Mouse (Mus musculus) C2C12 (cell line): ENCODE measurements around the gene Whamm. TPM values are rescaled to one million over a fixed set of nuclear protein-coding genes. Genes with fewer than 3 reads are reported as not detected.

ENCODE experiments used
- H3K27me3 ChIP-seq: one replicate; pipeline ENCODE4 v1.6.1; 2011; ENCODE audit not compliant: control insufficient read depth, insufficient read depth, insufficient read length
- H3K36me3 ChIP-seq: one replicate; pipeline ENCODE4 v1.6.1; 2011; ENCODE audit not compliant: control insufficient read depth, insufficient read depth
- H3K4me3 ChIP-seq: one replicate; pipeline ENCODE4 v1.5.1; 2011; ENCODE audit warnings: mild to moderate bottlenecking, control low read depth; ENCODE audit not compliant: poor library complexity, insufficient read depth, severe bottlenecking
- H3K79me2 ChIP-seq: one replicate; pipeline ENCODE4 v1.6.1; 2011; ENCODE audit not compliant: control insufficient read depth, insufficient read depth
- H3K79me3 ChIP-seq: one replicate; pipeline ENCODE4 v1.6.1; 2011; ENCODE audit warnings: low read depth, control low read depth
- H3ac ChIP-seq: one replicate; pipeline ENCODE3; 2011; ENCODE audit warnings: low read depth; ENCODE audit not compliant: control insufficient read depth, insufficient read length
- CEBPB ChIP-seq: IDR thresholded peaks from one replicate; pipeline ENCODE4 v1.6.1; 2011; ENCODE audit warnings: low read depth, mild to moderate bottlenecking, control low read depth, moderate library complexity
- CTCF ChIP-seq: IDR thresholded peaks from one replicate; pipeline ENCODE4 v1.5.1; 2011; ENCODE audit not compliant: control insufficient read depth, insufficient read depth, insufficient read length
- FOSL1 ChIP-seq: IDR thresholded peaks from one replicate; pipeline ENCODE4 v1.8.0; 2011; ENCODE audit warnings: mild to moderate bottlenecking, low read length; ENCODE audit not compliant: poor library complexity, insufficient read depth, severe bottlenecking
- MAX ChIP-seq: IDR thresholded peaks from one replicate; pipeline ENCODE4 v1.6.1; 2011; ENCODE audit warnings: mild to moderate bottlenecking, control low read depth
- MYOD1 ChIP-seq: IDR thresholded peaks from one replicate; pipeline ENCODE4 v1.6.1; 2011; ENCODE audit warnings: low read depth; ENCODE audit not compliant: control insufficient read depth, insufficient read length
- MYOG ChIP-seq: IDR thresholded peaks from one replicate; pipeline ENCODE4 v1.6.1; 2011; ENCODE audit not compliant: control insufficient read depth, insufficient read length; ENCODE audit errors: extremely low read depth
- USF1 ChIP-seq: IDR thresholded peaks from one replicate; pipeline ENCODE4 v1.6.1; 2011; ENCODE audit warnings: low read depth, mild to moderate bottlenecking, control low read depth, moderate library complexity
- polyA plus RNA-seq: library from polyadenylated mRNA; unstranded; fragments of >200 nt; fragmentation: generic; extraction: Trizol; gene quantifications from one replicate; pipeline ENCODE4 v1.2.1, GENCODE M21; 2012; ENCODE audit warnings: missing spikeins

The Whamm gene
- polyA plus RNA-seq, 1 experiment: 3.2 TPM

DNA sequence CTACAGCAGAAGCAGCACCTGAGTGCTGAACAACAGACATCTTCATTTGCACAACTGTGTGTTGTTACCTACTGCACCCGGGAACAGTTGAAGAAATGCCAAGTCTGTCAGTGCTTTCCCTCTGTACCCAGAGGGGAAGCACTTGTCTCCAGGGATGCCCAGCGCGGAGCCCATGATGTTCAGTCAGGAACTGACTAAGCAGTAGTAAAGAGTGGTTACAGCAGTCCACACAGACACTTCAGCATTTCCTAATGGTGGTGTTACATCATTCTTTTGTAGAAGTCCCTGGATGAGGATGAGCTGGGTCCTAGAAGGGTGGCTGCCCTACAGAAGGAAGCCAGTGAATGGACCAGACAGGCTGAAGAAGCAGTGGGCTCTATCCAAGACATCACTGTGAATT is 6.8 kb downstream of the Whamm start:
- Histone ChIP-seq H3K4me3 (no peak overlapping the region), H3ac (no peak overlapping the region), H3K79me2 (peaks cover 10% of the 10 kb centered on the region), H3K36me3 (peaks cover 6% of the 10 kb centered on the region), H3K79me3 (no peaks in the 10 kb centered on the region), H3K27me3 (no peaks in the 10 kb centered on the region)
- TF ChIP-seq MYOD1 (no peak), FOSL1 (no peak), USF1 (no peak), MYOG (no peak), CEBPB (no peak), MAX (no peak), CTCF (no peak)

DNA sequence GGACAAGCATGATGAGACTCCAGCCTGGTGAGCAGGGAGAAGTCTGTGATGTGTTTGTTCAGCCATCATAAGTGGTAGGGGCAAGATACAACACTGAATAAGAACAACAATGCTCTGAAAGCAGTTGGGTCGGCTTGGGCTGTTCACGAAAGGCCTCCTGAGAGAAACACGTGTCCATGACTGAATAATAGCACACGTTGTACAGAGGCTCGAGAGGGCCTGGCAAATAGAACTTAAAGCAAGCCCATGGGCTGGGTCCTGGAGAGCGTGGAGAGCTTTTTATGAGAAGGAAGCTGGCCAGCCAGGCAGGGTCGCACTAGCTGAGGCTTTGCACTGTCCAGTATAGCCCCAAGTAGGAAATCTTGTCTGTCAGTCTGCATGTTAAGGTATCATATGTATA is 7.3 kb downstream of the Whamm start:
- peaks cover 7% of the 10 kb centered on the region for H3K79me2 ChIP-seq
- peaks cover 6% of the 10 kb centered on the region for H3K36me3 ChIP-seq
- no peak overlapping the region for H3ac ChIP-seq
- TF ChIP-seq CTCF (no peak), FOSL1 (no peak)
- H3K79me3 ChIP-seq: no peaks in the 10 kb centered on the region
- no peaks in the 10 kb centered on the region for H3K27me3 ChIP-seq
- H3K4me3 ChIP-seq: no peak overlapping the region

- Histone ChIP-seq H3K27me3 (no peaks in the 10 kb centered on the region), H3K36me3 (peaks cover 6% of the 10 kb centered on the region), H3K79me2 (no peaks in the 10 kb centered on the region), H3K79me3 (no peaks in the 10 kb centered on the region), H3ac (no peak overlapping the region), H3K4me3 (no peak overlapping the region)
- TF ChIP-seq CTCF (no peak), MAX (no peak), MYOG (no peak), USF1 (no peak), MYOD1 (no peak), CEBPB (no peak), FOSL1 (no peak)
Measured at GRCm38 (mm10) chr7:81579312-81579711, 8.2 kb downstream of the Whamm start.

GRCm38 (mm10) chr7:81583512-81583911 is 12.4 kb downstream of the Whamm start:
- H3K36me3 ChIP-seq: no peaks in the 10 kb centered on the region
- H3K79me2 ChIP-seq: no peaks in the 10 kb centered on the region
- TF ChIP-seq MYOD1 (no peak), USF1 (no peak), FOSL1 (no peak), CTCF (no peak), CEBPB (no peak), MAX (no peak), MYOG (no peak)
- no peak overlapping the region for H3ac ChIP-seq
- no peaks in the 10 kb centered on the region for H3K79me3 ChIP-seq
- H3K4me3 ChIP-seq: no peak overlapping the region
- H3K27me3 ChIP-seq: no peaks in the 10 kb centered on the region

- Histone ChIP-seq H3K79me3 (no peaks in the 10 kb centered on the region), H3K36me3 (no peaks in the 10 kb centered on the region), H3ac (no peak overlapping the region), H3K4me3 (no peak overlapping the region), H3K79me2 (no peaks in the 10 kb centered on the region), H3K27me3 (no peaks in the 10 kb centered on the region)
- TF ChIP-seq CEBPB (no peak), MYOD1 (no peak), MAX (no peak), FOSL1 (no peak), MYOG (no peak), CTCF (no peak), USF1 (no peak)
Measured at GRCm38 (mm10) chr7:81585326-81585725, 14.3 kb downstream of the Whamm start.

DNA sequence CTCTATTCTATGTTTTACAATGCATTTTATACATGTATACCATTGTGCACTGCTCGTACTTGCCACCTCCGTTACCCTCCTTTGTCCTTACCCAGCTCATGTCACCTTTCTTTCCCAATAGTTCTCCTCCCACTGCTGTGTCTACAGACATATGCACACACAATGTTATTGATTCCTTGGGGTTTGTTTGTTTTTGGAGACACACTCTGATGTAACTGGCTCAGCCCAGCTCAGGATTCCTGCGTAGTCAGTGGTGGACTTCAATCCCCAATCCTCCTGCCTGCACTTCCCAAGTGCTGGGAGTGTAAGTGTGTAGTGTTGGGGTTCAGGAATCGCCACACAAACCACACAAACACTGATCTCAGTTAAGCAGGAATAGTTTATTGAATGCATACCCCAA is 16.2 kb downstream of the Whamm start:
- Histone ChIP-seq H3K36me3 (no peaks in the 10 kb centered on the region), H3K4me3 (no peak overlapping the region), H3K79me2 (no peaks in the 10 kb centered on the region), H3ac (no peak overlapping the region), H3K27me3 (no peaks in the 10 kb centered on the region), H3K79me3 (no peaks in the 10 kb centered on the region)
- TF ChIP-seq CEBPB: no peak
- TF ChIP-seq USF1: no peak
